ENCODE assay signal across 9 mouse cellular contexts in genomic region chr11:6568584-6569409, GRCm38 (mm10). TPM values are rescaled to one million over a fixed set of nuclear protein-coding genes. Genes with fewer than 3 reads are reported as not detected.
DNase-seq lines count a peak whose midpoint lies in the region; ATAC-seq and TF ChIP-seq lines count a peak whose summit lies in the region.
"Had no signal": no experiment of that assay in that cellular context is flagged by ENCODE, and none has a peak within 500 bp of the region (broad histone marks: within the 10 kb centered on the region; RNA-seq: fewer than 3 reads in every experiment).

No protein-coding gene starts in this region.

- peak overlapping the region; percentile 9; the same call in 1 of the 2 replicates for H3K4me2 ChIP-seq in heart, embryonic 13.5 days

- peak; percentile 50 to 54 for DNase-seq in cerebellum, adult 2 months
- no peak for DNase-seq in cerebellum, adult 8-10 months
- DNase-seq in lung, postnatal 10 days, result peak; percentile 34
- DNase-seq in lung, postnatal 36 days, result no peak
- DNase-seq in layer of hippocampus, postnatal 36 days, result peak; percentile 23 to 39
- no peak for DNase-seq in ovary, postnatal 14 days (ENCODE audit: low spot score)

- no peak for ATAC-seq in heart, embryonic 13.5 days (ENCODE audit: extremely low read depth, insufficient number of reproducible peaks, low FRiP score, low TSS enrichment)

- H3K27me3 ChIP-seq in cerebellum, adult 2 months (ENCODE audit: control insufficient read depth, insufficient read depth, low read length), result no peaks in the 10 kb centered on the region
- H3K27me3 ChIP-seq in heart, embryonic 13.5 days (replicated peaks), result peaks cover 2% of the 10 kb centered on the region; the same call in 1 of the 2 replicates
- H3K27me3 ChIP-seq: megakaryocyte, embryonic 14.5 days had no signal

- no peak for TF ChIP-seq POLR2A in cerebellum, adult 2 months (IDR thresholded peaks at IDR 0.05; ENCODE audit: borderline replicate concordance, insufficient read depth, low read length)
- no peak for TF ChIP-seq POLR2A in olfactory bulb, adult 2 months (IDR thresholded peaks at IDR 0.05; ENCODE audit: insufficient read depth, low read depth, low read length)

- peaks cover 38% of the 10 kb centered on the region for H3K36me3 ChIP-seq in heart, embryonic 13.5 days

- no peak overlapping the region for H3K27ac ChIP-seq in cerebellum, adult 2 months (ENCODE audit: insufficient read depth, low read length)
- H3K27ac ChIP-seq in heart, embryonic 13.5 days (replicated peaks), result peak overlapping the region; percentile 53
- peak overlapping the region; percentile 72 for H3K27ac ChIP-seq in olfactory bulb, adult 2 months (ENCODE audit: insufficient read depth, low read depth, low read length)

- peaks cover 29% of the 10 kb centered on the region for H3K4me1 ChIP-seq in cerebellum, adult 2 months (ENCODE audit: control insufficient read depth, insufficient read depth, low read length)
- H3K4me1 ChIP-seq in heart, embryonic 13.5 days, result peaks cover 39% of the 10 kb centered on the region
- peaks cover 18% of the 10 kb centered on the region for H3K4me1 ChIP-seq in olfactory bulb, adult 2 months (ENCODE audit: control insufficient read depth, insufficient read depth, low read length)

- peak; percentile 47; the same call in 1 of the 2 replicates for TF ChIP-seq CTCF in cerebellum, adult 2 months (IDR thresholded peaks at IDR 0.05; ENCODE audit: borderline replicate concordance, insufficient read depth, low read depth, low read length)
- no peak for TF ChIP-seq CTCF in olfactory bulb, adult 2 months (IDR thresholded peaks at IDR 0.05; ENCODE audit: insufficient read depth, low read depth, low read length)

- H3K9me3 ChIP-seq in heart, embryonic 13.5 days, result no peaks in the 10 kb centered on the region
- H3K9me3 ChIP-seq: megakaryocyte, embryonic 14.5 days had no signal

- peak overlapping the region; percentile 24; the same call in 1 of the 2 replicates for H3K9ac ChIP-seq in heart, embryonic 13.5 days

- H3K4me3 ChIP-seq in cerebellum, adult 2 months (replicated peaks; ENCODE audit: insufficient read depth, low read depth, low read length), result no peak overlapping the region
- H3K4me3 ChIP-seq in heart, embryonic 13.5 days, result no peak overlapping the region
- H3K4me3 ChIP-seq in olfactory bulb, adult 2 months (ENCODE audit: insufficient read depth, low read depth, low read length), result no peak overlapping the region

- 31% methylated on average over 11 of the region's 11 CpGs for WGBS in cerebellum, adult 2 months
- 52% methylated on average over 11 of the region's 11 CpGs for WGBS in heart, embryonic 13.5 days
- 16% methylated on average over 11 of the region's 11 CpGs for WGBS in olfactory bulb, adult 2 months

RNA-seq across cellular contexts. Expression of gene Ccm2, which starts 22.1 kb away (rescaled TPM):
- 86.8 and 92.5 TPM in 2 replicates for polyA plus RNA-seq in cerebellum, adult 2 months (2012; rRNA removed)
- polyA plus RNA-seq in heart, embryonic 13.5 days (2015; fragmentation: Nextera tagmentation; extraction: Ambion mirVana), result 54.3 and 59.7 TPM in 2 replicates
- total RNA-seq in layer of hippocampus, postnatal 36 days (2021), result 10 to 100 TPM; 52.1 to 53.4 TPM
- not detected in 2 replicates for polyA plus RNA-seq in olfactory bulb, adult 2 months (2012; ENCODE audit: insufficient read depth, insufficient read length, low replicate concordance, missing spikeins)

RNA-seq across cellular contexts. Expression of gene Nacad, which starts 37.1 kb away (rescaled TPM):
- polyA plus RNA-seq in cerebellum, adult 2 months (2012; rRNA removed), result 70.0 and 94.4 TPM in 2 replicates
- 0.86 and 0.88 TPM in 2 replicates for polyA plus RNA-seq in heart, embryonic 13.5 days (2015; fragmentation: Nextera tagmentation; extraction: Ambion mirVana)
- 10 to 100 TPM; 39.0 to 48.5 TPM for total RNA-seq in layer of hippocampus, postnatal 36 days (2021)
- polyA plus RNA-seq in olfactory bulb, adult 2 months (2012; ENCODE audit: insufficient read depth, insufficient read length, low replicate concordance, missing spikeins), result not detected in 2 replicates

RNA-seq across cellular contexts. Expression of gene Myo1g, which starts 48.0 kb away (rescaled TPM):
- 0.77 and 0.86 TPM in 2 replicates for polyA plus RNA-seq in cerebellum, adult 2 months (2012; rRNA removed)
- 0.50 and 0.98 TPM in 2 replicates for polyA plus RNA-seq in heart, embryonic 13.5 days (2015; fragmentation: Nextera tagmentation; extraction: Ambion mirVana)
- total RNA-seq in layer of hippocampus, postnatal 36 days (2021), result 1 to 10 TPM in 1 of 2 experiments, under 1 TPM in 1; 0.45 to 1.1 TPM
- not detected in 2 replicates for polyA plus RNA-seq in olfactory bulb, adult 2 months (2012; ENCODE audit: insufficient read depth, insufficient read length, low replicate concordance, missing spikeins)

RNA-seq across cellular contexts. Expression of gene Tbrg4, which starts 57.1 kb away (rescaled TPM):
- polyA plus RNA-seq in cerebellum, adult 2 months (2012; rRNA removed), result 83.8 and 87.0 TPM in 2 replicates
- polyA plus RNA-seq in heart, embryonic 13.5 days (2015; fragmentation: Nextera tagmentation; extraction: Ambion mirVana), result 42.9 and 43.0 TPM in 2 replicates
- 10 to 100 TPM; 40.4 to 47.9 TPM for total RNA-seq in layer of hippocampus, postnatal 36 days (2021)
- not detected in 2 replicates for polyA plus RNA-seq in olfactory bulb, adult 2 months (2012; ENCODE audit: insufficient read depth, insufficient read length, low replicate concordance, missing spikeins)

Comparison
In these comparisons a context has a peak if more than half of its experiments do, and no peak if none do; other contexts are left out.
1. DNase-seq: peak in cerebellum, adult 2 months (2 of 2), lung, postnatal 10 days (single experiment) and layer of hippocampus, postnatal 36 days (2 of 2); none in cerebellum, adult 8-10 months (single experiment), lung, postnatal 36 days (single experiment) and ovary, postnatal 14 days (single experiment).
2. RNA of gene Nacad, which starts 37.1 kb away (polyA plus RNA-seq): 70.0 to 94.4 TPM in cerebellum, adult 2 months; 0.86 to 0.88 TPM in heart, embryonic 13.5 days and not detected in olfactory bulb, adult 2 months; every median in the first group is over 10 times any median in the second.